Mouse (Mus musculus) cortical plate, adult 2 months (tissue): Measurements from ENCODE around the gene Setd5.

Experiments used
- CTCF ChIP-seq: fragments of 200-500 bp; IDR thresholded peaks from 2 replicates; pipeline ENCODE4 v1.5.1; 2011; ENCODE audit warnings: mild to moderate bottlenecking, control low read depth, low read length; ENCODE audit not compliant: insufficient read depth; ENCODE audit errors: extremely low read depth
- POLR2A ChIP-seq: fragments of 200-500 bp; IDR thresholded peaks from 2 replicates; pipeline ENCODE4 v1.6.1; 2011; ENCODE audit warnings: mild to moderate bottlenecking, low read length, control low read depth; ENCODE audit not compliant: insufficient read depth; ENCODE audit errors: extremely low read depth

GRCm38 (mm10) chr6:113034466-113034865, 42.7 kb upstream of the Setd5 start:
- TF ChIP-seq CTCF (no peak), POLR2A (no peak)
